Mouse (Mus musculus) cortical plate, adult 2 months (tissue): ENCODE measurements around the gene Gpr171.

Experiments used
- CTCF ChIP-seq: fragments of 200-500 bp; IDR thresholded peaks from 2 replicates; pipeline ENCODE4 v1.5.1; 2011; ENCODE audit warnings: mild to moderate bottlenecking, control low read depth, low read length; ENCODE audit not compliant: insufficient read depth; ENCODE audit errors: extremely low read depth
- POLR2A ChIP-seq: fragments of 200-500 bp; IDR thresholded peaks from 2 replicates; pipeline ENCODE4 v1.6.1; 2011; ENCODE audit warnings: mild to moderate bottlenecking, low read length, control low read depth; ENCODE audit not compliant: insufficient read depth; ENCODE audit errors: extremely low read depth

GRCm38 (mm10) chr3:59139651-59140051 is 38.0 kb upstream of the Gpr171 start:
- TF ChIP-seq CTCF = no peak
- no peak for TF ChIP-seq POLR2A
